Mouse (Mus musculus): ENCODE measurements at regions not wholly inside any gene's neighbourhood (a gene's known extent, or its start where the extent isn't known, plus 50 kb on each side); places are given as distances from the start of the nearest gene placed in this dataset.
A peak's percentile ranks its signal among the peaks of the same experiment; 100 is the strongest.

DNA sequence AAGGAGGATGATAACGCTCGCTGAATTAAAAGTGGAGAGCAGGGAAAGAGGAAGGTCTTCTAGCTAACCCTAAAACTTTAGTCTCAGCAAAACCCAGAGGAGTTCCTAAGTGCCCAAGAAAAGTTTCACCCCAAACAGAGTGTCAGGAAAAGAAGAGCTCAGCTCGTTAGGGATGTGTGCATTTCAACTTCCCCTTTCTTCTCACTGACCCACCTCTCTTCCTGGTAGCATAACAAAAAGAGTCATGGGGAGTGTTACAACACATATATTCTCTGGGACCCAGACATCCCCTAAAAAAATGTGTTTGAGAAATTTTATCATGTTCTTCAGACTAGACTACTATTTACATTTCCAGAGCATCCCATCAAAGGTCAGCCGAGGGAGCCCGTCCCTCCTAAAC lies 432.6 kb downstream of the Mctp2 start:
- no peak for DNase-seq (ENCODE audit: extremely low spot score in 1 of 2, low spot score in 2 of 2)
- no peak overlapping the region for H3K27ac ChIP-seq
- no peak for TF ChIP-seq CTCF (IDR thresholded peaks at IDR 0.05)
- intact Hi-C loops (cut with DNase I): loop anchor here (10.0 kb wide), 1 partner anchor 491 kb away; no protein-coding TSS in a partner anchor
- no peak overlapping the region for H3K4me3 ChIP-seq

DNA sequence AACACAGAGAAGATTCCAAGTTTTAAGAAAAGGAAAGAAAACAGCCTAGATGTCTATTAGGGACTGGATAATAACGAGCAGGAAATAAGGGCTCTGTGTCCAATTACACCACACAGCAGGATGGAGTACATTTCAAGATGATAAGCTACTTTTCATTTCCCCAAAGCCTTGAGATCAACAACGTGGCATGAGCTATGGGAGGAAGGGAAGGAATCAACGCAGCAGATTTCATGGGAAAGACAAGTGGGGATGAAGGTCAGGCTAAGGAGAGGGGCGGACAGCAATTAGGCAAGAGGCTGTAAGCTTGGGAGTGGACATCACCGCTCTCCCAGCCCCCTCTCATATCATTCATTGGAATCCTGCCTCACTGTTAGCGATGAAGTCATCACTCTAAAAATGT lies 433.5 kb downstream of the Mctp2 start:
- Histone ChIP-seq H3K4me3 (no peak overlapping the region), H3K27ac (no peak overlapping the region)
- no peak for TF ChIP-seq CTCF (IDR thresholded peaks at IDR 0.05)
- intact Hi-C loops (cut with DNase I): loop anchor here (10.0 kb wide), 1 partner anchor 492 kb away; no protein-coding TSS in a partner anchor
- no peak for DNase-seq (ENCODE audit: extremely low spot score in 1 of 2, low spot score in 2 of 2)

DNA sequence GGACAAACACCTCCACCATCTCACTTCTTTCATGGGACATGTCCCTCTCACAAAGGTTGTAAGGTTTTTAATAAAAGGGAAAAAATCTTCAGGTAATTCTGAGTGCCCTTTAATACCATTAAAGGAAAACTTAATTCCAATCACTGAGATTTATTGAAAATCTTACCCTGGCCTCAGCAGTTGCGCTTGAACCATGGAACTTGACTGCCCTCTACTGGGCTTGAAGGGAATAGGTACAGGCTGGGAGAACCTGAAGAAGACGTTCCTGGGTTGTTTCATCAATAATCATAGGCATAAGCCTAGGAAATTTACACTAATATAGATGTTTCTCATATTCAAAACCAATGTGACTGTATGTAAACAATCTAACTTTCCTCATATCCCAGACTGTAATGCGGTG lies 439.3 kb downstream of the Mctp2 start:
- Histone ChIP-seq H3K27ac (no peak overlapping the region), H3K4me3 (no peak overlapping the region)
- TF ChIP-seq CTCF (IDR thresholded peaks at IDR 0.05): peak; percentile 98
- DNase-seq (ENCODE audit: extremely low spot score in 1 of 2, low spot score in 2 of 2): peak; percentile 46 to 50
- intact Hi-C loops (cut with DNase I): loop anchor here (2.0 to 10.0 kb wide), 5 partner anchors 280 to 1520 kb away; no protein-coding TSS in a partner anchor

DNA sequence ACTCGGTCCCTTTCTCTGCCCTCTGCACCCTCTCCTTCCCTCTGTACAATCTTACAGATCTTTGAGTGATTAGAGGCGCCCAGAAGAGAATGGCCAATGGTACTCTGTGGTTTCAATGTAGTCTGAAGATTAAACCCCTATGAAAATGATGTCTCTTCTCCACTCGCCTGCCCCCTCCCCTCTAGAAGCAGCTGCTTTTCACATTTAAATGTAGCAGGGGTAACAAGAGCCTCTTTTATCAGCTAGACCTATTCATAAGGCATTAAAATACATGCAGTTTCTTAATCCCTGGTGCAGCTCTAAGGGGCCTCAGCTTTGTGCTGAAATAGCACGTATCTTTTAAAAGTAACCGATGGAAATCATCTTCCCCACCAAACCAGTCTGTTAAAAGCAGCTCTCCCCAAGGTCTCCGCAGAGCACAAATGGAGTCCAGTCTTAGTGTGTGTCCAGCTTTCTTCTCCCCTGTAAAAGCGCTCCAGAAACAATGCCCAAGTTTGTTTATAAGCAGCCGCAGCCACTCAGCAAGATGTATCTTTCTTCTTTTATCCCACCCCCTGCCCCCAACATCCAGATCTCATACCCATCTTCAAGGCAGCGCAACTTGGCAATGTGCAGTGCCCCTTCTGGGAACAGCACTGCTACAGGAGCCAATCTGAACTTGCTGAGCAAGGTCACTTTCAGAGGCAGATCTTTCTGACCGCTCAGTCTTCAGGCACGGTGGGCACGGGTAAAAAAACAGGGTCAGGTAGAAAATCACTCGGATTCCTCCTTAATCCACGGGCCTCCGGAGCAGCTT lies 440.8 kb downstream of the Mctp2 start:
- no peak for DNase-seq (ENCODE audit: extremely low spot score in 1 of 2, low spot score in 2 of 2)
- H3K27ac ChIP-seq: no peak overlapping the region
- H3K4me3 ChIP-seq: no peak overlapping the region
- TF ChIP-seq CTCF (IDR thresholded peaks at IDR 0.05): no peak
- intact Hi-C loops (cut with DNase I): loop anchor here (2.0 to 10.0 kb wide), 5 partner anchors 282 to 1518 kb away; no protein-coding TSS in a partner anchor

DNA sequence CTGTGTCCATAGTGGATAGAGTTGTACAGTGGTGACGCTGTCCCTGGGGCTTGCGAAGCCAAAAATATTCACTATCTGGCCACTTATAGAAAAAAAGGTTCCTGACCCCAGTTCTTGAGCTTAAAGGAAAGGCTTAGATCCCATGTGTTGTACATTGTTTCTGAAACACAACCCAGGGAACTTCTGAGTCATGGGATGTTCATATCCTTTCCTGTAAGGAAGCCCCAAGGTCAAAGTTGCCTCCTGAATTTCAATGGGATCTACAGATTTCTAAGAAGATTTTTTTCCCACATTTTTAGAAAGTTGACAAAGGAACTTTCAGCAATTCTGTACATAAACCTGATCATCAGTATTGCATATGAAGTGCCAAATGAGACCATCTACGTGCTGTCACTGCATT lies 453.5 kb downstream of the Mctp2 start:
- no peak for TF ChIP-seq CTCF (IDR thresholded peaks at IDR 0.05)
- H3K27ac ChIP-seq: no peak overlapping the region
- DNase-seq (ENCODE audit: extremely low spot score in 1 of 2, low spot score in 2 of 2): no peak
- no peak overlapping the region for H3K4me3 ChIP-seq
- intact Hi-C loops (cut with DNase I): no loop called here

DNA sequence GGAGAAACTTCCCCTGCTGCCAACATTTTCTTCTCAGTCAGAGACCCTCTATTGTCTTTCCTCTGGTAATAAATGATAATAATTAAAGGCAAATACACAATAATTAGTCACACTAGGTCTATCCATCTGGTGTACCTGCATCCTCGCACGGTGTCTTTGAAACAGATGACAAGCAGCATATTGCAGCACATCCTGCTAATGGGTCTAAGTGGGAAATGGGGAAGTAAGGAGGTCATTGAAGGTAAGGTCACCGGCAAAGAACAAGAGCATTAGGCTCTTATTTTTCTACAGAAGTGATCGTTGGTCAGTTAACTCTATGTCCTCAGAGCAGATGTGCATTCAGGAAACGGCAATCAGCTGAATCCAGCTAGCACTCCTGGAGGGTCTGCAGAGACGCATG lies 457.2 kb downstream of the Mctp2 start:
- Histone ChIP-seq H3K27ac (no peak overlapping the region), H3K4me3 (no peak overlapping the region)
- DNase-seq (ENCODE audit: extremely low spot score in 1 of 2, low spot score in 2 of 2): no peak
- TF ChIP-seq CTCF (IDR thresholded peaks at IDR 0.05): no peak
- intact Hi-C loops (cut with DNase I): no loop called here

DNA sequence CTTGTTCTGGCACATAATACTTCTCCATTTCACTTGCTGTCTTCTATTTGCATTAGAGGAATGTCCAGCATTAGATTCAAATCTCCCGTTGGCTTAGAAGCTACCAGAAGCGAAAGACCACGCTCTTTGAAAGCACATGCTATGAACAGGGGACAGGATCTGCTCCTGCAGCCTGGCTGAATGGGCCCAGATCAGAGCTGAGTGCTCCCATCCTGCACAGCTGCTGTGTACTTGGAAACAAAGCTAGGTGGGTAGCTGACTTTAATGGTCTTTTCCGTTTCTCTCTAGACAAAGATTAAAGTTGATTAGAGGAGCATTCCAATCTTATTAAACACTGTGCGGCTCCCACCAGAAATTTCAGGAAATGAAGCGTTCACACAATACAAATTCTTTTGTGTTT lies 468.6 kb downstream of the Mctp2 start:
- no peak overlapping the region for H3K4me3 ChIP-seq
- DNase-seq (ENCODE audit: extremely low spot score in 1 of 2, low spot score in 2 of 2): no peak
- intact Hi-C loops (cut with DNase I): no loop called here
- H3K27ac ChIP-seq: no peak overlapping the region
- TF ChIP-seq CTCF (IDR thresholded peaks at IDR 0.05): no peak

DNA sequence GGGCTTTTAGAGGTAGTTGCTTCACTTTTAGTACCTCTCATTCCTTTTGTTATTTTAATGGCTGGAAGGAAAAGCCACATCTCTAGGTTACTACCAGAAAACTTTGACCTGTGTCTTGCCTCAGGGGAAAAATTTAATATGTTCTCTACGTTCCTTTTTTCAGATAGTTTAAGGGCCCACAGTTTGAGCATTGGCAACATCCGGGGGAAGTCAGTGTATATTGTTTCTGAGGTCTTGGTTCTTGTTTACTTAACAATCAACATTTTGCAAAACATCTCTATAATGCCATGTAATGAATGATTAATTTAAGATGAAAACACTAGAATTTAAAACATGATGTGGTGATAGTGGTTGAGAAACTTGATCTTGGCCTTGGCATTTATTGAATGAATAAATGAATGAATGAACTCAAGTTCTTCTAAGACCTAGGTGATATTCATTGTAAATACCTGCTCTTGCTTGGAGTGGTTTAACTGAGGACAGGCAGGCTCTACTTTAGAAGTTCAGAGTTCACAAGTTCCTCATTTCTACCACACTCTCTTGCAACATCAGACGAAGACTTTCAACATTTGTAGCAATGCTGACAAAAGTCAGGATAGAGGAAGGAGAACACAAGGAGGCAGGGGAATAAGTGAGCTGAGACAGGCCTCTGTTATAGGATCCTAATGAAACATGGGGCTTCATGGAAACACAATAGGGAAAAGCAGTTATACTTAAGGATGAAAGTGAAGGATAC lies 474.4 kb downstream of the Mctp2 start:
- Histone ChIP-seq H3K27ac (no peak overlapping the region), H3K4me3 (no peak overlapping the region)
- TF ChIP-seq CTCF (IDR thresholded peaks at IDR 0.05): no peak
- intact Hi-C loops (cut with DNase I): no loop called here
- DNase-seq (ENCODE audit: extremely low spot score in 1 of 2, low spot score in 2 of 2): no peak

DNA sequence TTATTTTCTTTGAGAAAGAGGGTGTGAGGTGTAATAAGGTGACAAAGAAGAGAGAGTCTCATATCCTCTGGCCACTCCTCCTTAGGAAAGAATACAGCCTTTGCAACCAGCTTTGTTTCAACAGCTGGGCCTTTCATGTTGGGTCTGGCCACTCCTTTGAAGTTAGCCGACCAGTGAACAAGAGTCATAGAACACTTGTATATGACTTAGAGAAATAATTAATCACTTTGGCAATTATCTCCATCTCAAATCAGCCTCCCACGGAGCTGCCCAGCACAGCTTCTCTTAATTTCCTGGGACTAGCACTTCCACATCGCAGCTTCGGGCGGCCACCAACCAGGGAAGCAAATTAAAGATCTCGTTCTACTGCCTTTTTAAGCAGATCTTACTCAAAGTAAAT lies 476.8 kb downstream of the Mctp2 start:
- intact Hi-C loops (cut with DNase I): no loop called here
- DNase-seq (ENCODE audit: extremely low spot score in 1 of 2, low spot score in 2 of 2): no peak
- Histone ChIP-seq H3K27ac (no peak overlapping the region), H3K4me3 (no peak overlapping the region)
- TF ChIP-seq CTCF (IDR thresholded peaks at IDR 0.05): no peak

DNA sequence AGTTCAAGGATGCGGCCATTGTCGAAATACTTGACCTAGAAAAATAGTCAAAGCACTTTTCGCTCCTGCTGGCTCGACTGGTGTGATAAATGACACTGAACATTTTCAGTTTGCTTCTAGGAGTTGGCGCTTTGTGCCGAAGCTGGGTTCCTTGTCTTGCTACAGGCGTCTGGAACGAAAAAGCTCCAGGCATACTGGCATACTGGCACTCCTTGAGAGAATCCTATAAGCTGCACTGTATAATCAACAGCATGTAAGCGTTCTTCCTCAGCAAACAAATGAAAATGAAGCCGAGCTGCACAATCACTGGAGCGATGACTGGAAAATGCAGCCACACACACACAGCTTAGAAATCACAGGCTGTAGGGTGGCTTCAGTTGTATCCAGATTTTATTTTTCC lies 464.9 kb upstream of the Gm10295 start:
- TF ChIP-seq CTCF (IDR thresholded peaks at IDR 0.05): no peak
- peak in 1 of 2 experiments; percentile 10 for DNase-seq (ENCODE audit: extremely low spot score in 1 of 2, low spot score in 2 of 2)
- intact Hi-C loops (cut with DNase I): no loop called here
- no peak overlapping the region for H3K27ac ChIP-seq
- 0 out of 2 replicates have a peak overlapping the region, but pooled peaks have one; percentile 7 for H3K4me3 ChIP-seq

DNA sequence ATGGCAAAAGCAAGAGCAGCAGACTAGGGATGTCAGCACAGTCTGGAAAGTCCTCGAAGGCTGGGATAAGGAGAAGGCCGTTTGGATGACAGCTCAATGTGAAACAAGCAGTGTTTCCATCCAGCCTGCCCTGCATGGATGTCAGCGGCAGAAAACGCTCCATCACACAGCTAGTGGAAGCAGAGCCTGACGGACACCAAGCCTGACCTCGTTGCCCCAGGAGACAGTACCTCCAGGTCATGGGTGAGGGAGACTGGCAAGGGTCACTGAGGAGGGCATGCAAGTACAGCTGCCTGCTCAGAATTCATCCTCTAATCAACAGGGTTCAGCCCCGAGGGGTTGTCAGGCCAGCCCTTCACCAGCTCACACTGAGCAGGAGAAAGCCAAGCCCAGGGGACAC lies 442.9 kb upstream of the Gm10295 start:
- H3K27ac ChIP-seq: no peak overlapping the region
- TF ChIP-seq CTCF (IDR thresholded peaks at IDR 0.05): no peak
- DNase-seq (ENCODE audit: extremely low spot score in 1 of 2, low spot score in 2 of 2): no peak
- intact Hi-C loops (cut with DNase I): no loop called here
- no peak overlapping the region for H3K4me3 ChIP-seq

DNA sequence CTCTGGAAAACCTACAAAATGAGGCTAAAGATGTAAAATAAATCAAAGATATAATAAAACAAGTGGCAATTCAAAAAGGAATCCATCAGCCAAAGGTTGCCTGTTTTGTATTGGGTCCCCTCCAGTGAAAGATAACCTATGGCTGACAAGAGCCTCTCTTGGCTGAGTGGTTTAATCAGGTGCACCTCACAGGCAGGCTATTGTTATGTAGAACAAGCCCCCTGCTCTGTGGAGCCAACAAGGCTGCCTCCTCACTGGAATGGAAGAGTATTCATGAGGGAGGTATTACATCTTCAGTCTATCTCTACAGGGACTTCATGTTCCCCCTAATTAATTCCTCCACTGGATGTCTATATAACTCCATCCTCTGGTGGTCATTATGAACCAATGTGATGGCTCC lies 437.1 kb upstream of the Gm10295 start:
- DNase-seq (ENCODE audit: extremely low spot score in 1 of 2, low spot score in 2 of 2): no peak
- Histone ChIP-seq H3K27ac (no peak overlapping the region), H3K4me3 (no peak overlapping the region)
- TF ChIP-seq CTCF (IDR thresholded peaks at IDR 0.05): no peak
- intact Hi-C loops (cut with DNase I): no loop called here
